Mouse (Mus musculus): ENCODE results near the gene Tmem132a.

DNA sequence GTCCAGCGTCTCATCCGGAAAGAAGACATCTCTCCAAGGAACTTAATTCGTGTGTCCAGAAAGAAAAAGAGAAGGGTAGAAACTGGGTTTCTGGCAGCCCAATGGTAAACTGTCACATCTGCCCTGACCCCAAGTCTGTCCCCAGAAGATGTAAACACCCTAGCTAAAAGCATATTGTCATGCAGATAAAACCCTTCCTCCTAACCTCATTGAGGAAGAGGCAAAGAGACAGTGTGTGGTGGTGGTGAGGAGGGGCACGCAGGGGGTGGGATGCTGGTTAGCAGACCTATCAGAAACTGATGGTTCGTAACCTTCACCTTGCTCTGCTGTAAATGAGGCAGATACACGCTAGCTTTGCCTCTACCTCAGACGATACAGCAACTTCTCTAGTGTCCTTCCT lies 48.4 kb downstream of the Tmem132a start:
- TF ChIP-seq SIN3A (IDR thresholded peaks at IDR 0.05; ENCODE audit: low read length) (no peak), POLR2AphosphoS5 (IDR thresholded peaks at IDR 0.05; ENCODE audit: borderline replicate concordance, low read depth, low read length) (no peak), POLR2A (IDR thresholded peaks at IDR 0.05; ENCODE audit: control insufficient read depth in 1 of 2, insufficient read depth in 1 of 2, low read depth in 1 of 2, low read length in 2 of 2, poor library complexity in 1 of 2) (no peak), CTCF (IDR thresholded peaks at IDR 0.05 in 2 of 3, conservative IDR thresholded peaks at IDR 0.05 in 1 of 3; ENCODE audit: control insufficient read depth in 1 of 3, insufficient read depth in 1 of 3, low read depth in 2 of 3, low read length in 3 of 3, poor library complexity in 1 of 3, severe bottlenecking in 1 of 3) (no peak), POLR2AphosphoS2 (IDR thresholded peaks at IDR 0.05; ENCODE audit: low read length) (no peak), KAT2A (conservative IDR thresholded peaks at IDR 0.05; ENCODE audit: low read depth, low read length) (no peak), EP300 (IDR thresholded peaks at IDR 0.05; ENCODE audit: low read depth in 1 of 2, low read length in 2 of 2) (no peak), NELFE (IDR thresholded peaks at IDR 0.05; ENCODE audit: low read depth, low read length) (no peak), TAL1 (IDR thresholded peaks at IDR 0.05; ENCODE audit: low read length) (no peak), SMC3 (IDR thresholded peaks at IDR 0.05; ENCODE audit: low read depth, low read length) (no peak), CHD2 (IDR thresholded peaks at IDR 0.05; ENCODE audit: low read length) (no peak), TCF12 (IDR thresholded peaks at IDR 0.05; ENCODE audit: low read depth, low read length) (no peak), USF1 (IDR thresholded peaks at IDR 0.05; ENCODE audit: low read depth, low read length) (no peak)

Data from MEL (cell line).